Mouse (Mus musculus): ENCODE measurements at regions not wholly inside any gene's neighbourhood (a gene's known extent, or its start where the extent isn't known, plus 50 kb on each side); places are given as distances from the start of the nearest gene placed in this dataset.

DNA sequence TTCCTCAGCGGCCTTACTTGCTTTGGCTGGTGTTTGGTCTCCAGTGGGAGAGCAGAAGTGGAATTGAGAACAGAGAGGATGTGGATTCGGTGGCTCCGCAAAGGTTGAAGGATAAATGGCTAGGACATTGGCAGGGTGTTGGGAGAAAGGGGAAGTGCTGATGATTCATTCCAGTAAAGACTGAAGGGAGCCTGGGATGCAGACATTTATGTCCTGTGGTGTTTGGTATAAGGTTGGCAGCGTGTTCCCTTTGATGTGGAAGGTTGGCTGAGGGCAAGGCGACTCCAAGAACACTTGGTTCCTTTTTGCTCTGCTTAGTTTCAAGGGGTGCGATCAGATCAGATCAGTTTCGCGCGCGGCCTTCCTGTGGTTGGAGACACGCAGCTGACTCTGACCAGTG, 136.5 kb upstream of the Stt3b start:
- no peak for TF ChIP-seq GATA1 (IDR thresholded peaks at IDR 0.05; ENCODE audit: borderline replicate concordance, low read length)
- no peak for TF ChIP-seq FLI1 (IDR thresholded peaks at IDR 0.05; ENCODE audit: low read length)
